Mouse (Mus musculus): ENCODE data around the gene Tmem63b. TPM values are rescaled to one million over a fixed set of nuclear protein-coding genes. Genes with fewer than 3 reads are reported as not detected.
A peak's percentile ranks its signal among the peaks of the same experiment; 100 is the strongest.

Tmem63b gene
- total RNA-seq (2017): 21.2 and 22.0 TPM in 2 replicates

DNA sequence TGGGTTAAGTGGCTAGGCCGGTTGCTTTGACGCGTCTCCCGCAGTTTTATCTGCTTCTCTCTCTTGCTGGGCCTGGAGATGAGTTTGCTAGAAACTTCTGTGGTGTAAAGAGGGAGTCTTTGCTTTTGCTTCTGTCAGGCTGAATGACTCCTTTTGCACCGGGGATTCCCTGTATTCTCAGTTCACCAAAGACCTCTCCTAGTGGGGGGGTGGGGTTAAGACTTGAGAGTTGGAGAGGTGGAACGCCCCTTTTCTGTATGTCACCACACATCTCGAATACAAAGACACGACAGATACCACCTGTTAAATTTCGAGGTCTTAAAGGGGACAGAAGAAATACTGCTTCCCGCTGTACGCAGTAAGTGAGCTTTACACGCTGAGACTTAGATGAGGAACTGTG lies at the start of gene Tmem63b:
TSS of gene Tmem63b (minus strand) at position 190 of the 400 bp plus-strand sequence.
- ATAC-seq (ENCODE audit: extremely low read depth, insufficient number of reproducible peaks, low FRiP score, poor library complexity, severe bottlenecking): no peak

DNA sequence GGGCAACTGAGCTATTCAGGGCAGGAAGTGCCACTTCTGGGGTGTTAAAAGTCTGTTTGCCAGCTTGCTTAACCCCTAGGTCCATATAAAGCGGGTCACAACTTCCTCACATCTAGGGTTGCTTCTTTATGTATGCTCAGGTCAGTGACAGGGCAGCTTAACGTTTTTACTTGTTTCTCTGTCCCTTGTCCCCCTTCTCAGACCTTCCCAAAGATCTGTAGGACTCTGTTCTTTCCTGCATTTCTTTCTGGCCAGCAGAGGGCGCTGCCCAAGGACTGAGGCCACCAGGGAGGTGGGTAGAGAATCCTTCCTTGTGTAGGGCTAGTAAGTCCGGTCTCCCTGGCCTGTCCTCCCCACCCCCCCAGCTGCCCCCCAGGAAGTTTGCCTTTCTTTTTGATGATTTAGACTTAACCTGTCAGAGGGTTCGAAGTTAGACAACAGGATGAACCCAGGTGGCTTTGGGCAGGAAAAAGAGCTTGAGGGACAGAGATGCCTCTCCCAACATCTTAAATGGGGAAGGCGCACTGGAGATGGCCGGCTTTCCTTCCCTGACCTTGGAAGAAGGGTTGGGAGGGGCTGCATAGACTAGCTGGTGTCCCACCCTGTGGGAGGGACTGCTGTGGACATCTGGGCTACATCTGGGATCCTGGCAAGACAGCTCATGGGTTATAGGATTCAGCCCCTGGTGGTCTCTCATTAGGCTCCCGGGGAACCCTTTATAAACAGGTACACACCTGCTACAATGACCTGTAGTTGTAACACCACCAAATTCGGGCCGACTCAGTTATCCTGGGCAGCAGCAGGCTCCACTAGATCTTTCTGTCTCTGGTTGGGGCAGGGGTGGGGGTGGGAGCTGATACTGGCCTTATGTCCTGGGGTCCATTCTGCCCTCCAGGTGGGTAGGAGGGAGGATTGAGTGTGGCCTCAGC lies 48.9 kb upstream of the Tmem63b start:
- ATAC-seq (ENCODE audit: extremely low read depth, insufficient number of reproducible peaks, low FRiP score, poor library complexity, severe bottlenecking): peak; percentile 39; the same call in 1 of the 2 replicates

DNA sequence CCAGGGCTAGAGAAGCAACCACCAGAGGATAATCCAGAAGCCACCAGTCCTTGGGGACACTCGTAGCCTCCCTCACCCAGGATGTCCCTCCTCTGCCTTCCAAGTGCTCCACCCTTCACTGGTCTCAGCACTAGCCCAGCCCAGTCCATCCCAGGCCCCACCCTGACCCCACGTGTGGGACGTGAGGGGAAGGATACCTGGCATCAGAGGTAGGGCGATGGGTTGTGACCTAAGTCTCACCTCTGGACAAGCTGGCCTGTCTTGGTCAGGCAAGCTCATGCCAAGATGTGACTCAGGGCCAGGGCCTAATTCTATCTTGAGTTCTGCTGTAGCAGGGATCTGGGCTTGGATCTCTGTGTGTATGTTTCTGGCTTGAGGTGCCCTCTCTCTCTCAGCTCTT lies 48.2 kb upstream of the Tmem63b start:
- ATAC-seq (ENCODE audit: extremely low read depth, insufficient number of reproducible peaks, low FRiP score, poor library complexity, severe bottlenecking): no peak

DNA sequence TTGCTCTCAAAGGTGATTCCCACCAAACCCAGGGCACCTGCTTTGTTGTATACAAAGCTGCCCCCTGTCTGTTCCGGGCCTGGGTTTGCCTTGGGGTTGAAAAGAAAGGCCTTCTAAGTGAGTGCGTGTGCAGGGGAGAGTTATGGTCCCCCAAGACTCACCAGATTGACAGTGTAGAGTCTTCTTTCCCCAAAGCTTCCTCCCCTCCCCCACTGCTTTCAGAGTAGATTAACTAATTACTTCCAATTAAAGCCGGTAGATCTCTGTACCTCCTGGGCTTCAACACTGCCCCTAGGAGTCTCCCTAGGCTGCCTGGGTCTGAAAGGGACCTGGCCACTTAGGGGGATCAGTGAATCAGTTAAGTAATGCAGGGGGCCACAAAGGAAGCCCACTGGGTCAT lies 47.6 kb upstream of the Tmem63b start:
- ATAC-seq (ENCODE audit: extremely low read depth, insufficient number of reproducible peaks, low FRiP score, poor library complexity, severe bottlenecking): no peak

DNA sequence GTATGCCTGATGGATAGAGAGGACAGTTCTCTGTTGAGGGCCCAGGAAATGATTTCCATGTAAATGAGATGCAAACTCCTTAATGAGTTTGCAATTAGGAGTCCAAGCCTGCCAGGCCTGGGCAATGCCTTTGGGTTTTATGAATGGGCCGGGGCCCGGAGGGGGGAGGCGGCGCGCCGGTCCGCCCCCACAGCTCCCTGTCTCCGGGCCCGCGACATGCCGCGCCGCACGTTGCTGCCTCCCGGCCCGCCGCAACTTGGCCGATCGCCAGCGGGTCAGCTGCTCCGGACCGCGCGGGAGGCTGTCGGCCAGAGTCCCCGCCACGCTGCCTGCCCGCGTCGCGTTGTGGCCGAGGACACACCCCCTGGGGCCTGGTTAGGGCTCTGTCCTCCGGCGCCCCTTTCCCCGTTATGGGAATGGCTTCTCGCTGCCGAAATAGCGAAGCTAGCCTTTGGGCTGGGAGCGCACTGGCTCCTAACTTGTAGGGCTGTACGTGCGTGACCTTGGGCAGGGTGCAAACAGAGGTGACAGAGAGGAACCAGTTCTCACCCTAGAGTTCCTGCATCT lies 47.1 kb upstream of the Tmem63b start, which contains the start of gene 1600014C23Rik:
TSS of gene 1600014C23Rik (minus strand) at position 110 of the 567 bp plus-strand sequence.
- ATAC-seq (ENCODE audit: extremely low read depth, insufficient number of reproducible peaks, low FRiP score, poor library complexity, severe bottlenecking): no peak

DNA sequence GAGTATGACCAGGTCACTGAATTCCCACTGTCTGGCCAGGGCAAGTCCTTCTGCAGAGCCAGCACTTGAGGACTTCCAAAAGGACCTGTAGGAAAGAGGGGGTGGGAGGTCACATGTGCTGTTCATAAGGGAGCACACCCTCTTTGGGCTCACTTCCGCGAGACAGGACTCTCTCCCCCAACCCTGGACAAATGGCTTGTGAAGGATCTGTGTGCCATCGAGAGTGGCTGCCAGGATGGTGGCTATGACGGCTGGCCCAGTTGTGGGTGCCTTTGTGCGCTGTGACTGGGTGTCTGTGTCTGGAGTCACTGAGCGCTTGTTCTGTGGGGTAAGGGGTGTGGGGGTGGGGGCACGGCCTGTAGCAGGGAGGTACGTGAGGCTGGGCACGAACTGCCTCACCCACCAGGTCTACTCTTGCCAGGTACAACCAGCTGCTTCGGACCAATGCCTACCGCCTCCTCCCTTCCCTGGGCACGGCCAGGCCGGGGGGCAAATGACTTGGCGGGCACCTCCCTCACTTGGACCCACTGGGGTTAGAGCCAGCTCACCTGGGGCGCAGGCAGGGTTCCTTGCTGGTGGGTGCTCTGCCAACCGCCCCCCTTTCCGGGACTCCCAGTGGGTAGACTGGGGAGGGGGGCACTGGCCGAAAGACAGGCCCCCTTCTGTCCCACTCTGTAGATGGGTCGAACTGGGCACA lies 46.5 kb upstream of the Tmem63b start:
- ATAC-seq (ENCODE audit: extremely low read depth, insufficient number of reproducible peaks, low FRiP score, poor library complexity, severe bottlenecking): no peak

DNA sequence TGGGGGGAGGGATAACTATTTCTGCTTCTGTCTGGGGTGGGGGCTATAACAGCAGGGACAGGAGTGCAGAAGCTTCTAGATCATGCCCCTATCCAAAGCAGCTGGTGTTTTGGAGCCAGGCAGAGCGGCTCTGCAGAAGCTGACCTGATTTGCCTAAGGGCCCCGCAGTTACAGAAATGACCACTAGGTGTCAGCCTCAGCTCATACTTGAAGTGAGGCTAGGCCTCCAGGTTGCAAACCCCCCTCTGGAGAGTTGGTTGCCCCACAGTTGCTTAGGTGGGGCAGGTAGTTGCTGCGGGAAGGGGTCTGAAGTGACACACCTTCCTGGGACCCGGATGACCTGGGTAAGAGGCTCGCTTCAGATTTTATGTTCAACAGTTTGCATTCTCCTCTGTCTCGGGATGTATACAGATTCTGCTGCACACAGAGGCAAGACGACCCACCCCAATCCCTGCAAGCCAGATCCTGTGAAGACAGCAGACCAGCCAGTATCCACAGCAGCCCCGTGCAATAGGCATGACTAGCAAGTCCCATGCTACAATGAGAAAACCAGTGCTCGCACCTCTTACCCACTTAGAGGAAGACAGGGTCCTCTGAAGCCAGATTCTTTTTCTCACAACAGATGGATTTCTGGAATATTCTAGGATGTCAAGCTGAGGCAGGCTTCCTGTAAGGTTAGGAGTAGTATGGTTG lies 44.6 kb upstream of the Tmem63b start:
- peak; percentile 61 for ATAC-seq (ENCODE audit: extremely low read depth, insufficient number of reproducible peaks, low FRiP score, poor library complexity, severe bottlenecking)

DNA sequence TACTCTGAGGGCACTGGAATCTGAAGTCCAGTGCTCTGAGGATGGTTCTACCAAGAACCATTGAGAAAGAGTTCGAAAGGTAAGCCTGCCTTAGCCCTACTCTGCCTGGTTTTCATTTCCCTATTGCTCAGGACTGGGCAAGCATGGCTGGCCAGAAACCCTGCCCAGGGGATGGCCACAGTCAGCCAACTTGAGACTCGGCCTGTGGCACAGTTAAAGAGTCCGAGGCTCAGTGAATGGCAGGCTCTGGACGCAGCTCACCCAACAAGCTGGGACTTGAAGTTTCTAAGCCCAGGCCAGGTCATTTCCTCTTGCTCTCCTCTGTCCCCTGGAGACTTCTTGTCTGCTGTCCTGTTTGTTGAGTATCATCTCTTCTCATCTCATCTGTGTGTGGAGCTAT lies 44.0 kb upstream of the Tmem63b start:
- no peak for ATAC-seq (ENCODE audit: extremely low read depth, insufficient number of reproducible peaks, low FRiP score, poor library complexity, severe bottlenecking)

DNA sequence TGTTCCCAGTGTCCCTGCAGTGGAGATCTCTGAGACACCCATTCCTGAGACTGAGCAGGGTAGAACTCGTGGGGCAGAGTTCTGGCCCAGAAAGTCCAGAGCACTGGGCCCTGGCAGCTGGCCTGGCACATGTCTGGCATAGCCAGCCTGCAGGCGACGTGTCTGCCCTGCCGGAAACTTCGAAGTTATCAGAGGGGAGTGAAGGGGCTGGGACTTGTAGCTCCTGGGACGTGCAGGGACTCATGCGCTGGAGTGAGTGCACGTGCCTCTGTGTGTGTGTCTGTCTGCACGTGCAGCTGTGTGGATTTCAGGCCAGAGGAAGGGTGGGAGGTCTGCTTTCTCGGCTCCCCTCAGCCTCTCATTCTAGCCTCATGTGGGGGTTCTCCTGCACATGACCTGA lies 42.7 kb upstream of the Tmem63b start:
- ATAC-seq (ENCODE audit: extremely low read depth, insufficient number of reproducible peaks, low FRiP score, poor library complexity, severe bottlenecking): no peak

DNA sequence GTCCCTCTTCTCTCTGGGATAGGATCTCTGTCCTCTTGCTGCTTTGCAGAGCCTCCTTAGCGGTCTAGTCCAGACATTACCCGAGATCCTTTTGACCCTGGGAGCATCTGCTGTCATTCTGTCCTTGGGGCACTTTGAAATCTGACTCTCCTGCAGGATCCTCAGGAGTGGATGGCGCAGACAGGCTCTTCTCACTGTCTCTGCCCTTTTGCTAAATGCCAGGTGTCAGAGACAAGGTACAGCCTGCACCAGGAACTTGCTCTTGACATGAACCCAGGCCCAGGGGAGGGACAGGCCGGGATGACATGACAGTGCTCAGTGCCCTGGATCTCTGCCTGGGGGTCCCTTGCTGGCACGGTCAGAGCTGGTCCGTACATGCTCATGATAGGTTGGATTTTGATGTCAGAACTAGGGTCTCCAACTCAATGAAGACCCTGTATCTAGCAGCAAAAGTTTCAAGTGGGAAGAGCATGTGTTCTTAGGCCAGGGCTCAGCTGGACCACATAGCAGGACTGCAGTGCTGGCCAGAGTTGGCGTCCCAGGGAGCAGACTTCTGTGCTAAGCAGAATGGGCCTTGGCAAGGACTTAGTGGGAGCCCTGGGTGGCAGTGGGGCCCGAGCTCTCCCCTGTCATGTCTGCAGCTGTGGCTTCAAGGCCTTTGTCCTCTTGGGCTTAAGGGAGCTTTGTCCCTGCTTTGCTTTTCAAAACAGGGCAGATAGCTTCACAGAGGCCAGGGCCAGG lies 41.4 kb upstream of the Tmem63b start:
- no peak for ATAC-seq (ENCODE audit: extremely low read depth, insufficient number of reproducible peaks, low FRiP score, poor library complexity, severe bottlenecking)

DNA sequence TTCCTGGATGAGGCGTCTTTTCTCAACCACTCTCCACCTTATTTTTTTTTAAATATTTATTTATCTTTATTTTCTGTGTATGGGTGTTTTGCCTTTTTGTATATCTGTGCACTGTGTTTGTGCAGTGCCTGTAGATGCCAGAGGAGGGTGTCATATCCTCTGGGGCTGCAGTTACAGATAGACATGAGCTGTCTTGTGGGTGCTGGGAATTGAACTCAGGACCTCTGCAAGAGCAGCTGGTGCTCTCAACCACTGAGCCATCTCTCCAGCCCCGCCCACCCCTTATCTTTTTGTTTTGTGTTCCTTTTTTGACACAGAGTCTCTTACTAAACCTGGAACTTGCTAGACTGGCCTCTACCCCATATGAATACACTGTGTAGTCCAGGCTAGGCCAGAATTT lies 40.8 kb upstream of the Tmem63b start:
- no peak for ATAC-seq (ENCODE audit: extremely low read depth, insufficient number of reproducible peaks, low FRiP score, poor library complexity, severe bottlenecking)

DNA sequence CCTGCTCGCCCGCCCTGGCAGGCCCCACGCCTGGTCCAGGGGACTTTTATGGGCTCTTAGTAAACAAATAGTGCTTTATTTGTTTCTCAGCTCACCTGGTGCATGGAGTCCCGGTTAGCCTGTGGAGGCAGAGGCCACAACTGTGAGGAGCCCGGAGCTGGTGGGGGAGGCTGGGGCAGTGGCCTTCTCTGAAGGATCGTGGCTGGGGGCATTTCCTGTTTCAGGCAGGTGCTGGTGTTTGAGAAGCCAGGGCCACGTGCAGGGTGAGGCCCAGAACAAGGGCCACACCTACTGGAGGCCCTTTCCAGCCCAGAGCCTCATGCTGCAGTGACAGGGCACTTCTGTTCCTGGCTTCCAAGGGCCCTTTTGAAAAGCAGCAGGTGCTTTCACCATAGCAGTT lies 39.5 kb upstream of the Tmem63b start:
- ATAC-seq (ENCODE audit: extremely low read depth, insufficient number of reproducible peaks, low FRiP score, poor library complexity, severe bottlenecking): no peak

DNA sequence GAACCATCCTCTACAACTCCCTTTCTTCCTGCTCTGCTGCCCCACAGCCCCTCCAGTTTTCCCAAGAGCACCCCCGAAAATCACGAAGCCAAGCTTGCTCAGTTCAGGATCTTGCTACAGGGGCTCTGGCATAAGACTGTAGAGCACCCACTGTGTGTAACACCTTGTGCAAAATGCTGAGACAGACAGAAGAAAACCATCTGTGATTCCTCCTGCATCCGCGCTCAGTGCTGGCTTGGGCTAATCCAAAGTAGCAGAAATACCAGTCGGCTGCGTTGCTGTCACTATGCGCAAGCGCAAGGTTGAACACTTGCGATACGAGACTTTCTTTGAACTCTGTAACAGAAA lies 37.8 kb upstream of the Tmem63b start:
- ATAC-seq (ENCODE audit: extremely low read depth, insufficient number of reproducible peaks, low FRiP score, poor library complexity, severe bottlenecking): no peak

DNA sequence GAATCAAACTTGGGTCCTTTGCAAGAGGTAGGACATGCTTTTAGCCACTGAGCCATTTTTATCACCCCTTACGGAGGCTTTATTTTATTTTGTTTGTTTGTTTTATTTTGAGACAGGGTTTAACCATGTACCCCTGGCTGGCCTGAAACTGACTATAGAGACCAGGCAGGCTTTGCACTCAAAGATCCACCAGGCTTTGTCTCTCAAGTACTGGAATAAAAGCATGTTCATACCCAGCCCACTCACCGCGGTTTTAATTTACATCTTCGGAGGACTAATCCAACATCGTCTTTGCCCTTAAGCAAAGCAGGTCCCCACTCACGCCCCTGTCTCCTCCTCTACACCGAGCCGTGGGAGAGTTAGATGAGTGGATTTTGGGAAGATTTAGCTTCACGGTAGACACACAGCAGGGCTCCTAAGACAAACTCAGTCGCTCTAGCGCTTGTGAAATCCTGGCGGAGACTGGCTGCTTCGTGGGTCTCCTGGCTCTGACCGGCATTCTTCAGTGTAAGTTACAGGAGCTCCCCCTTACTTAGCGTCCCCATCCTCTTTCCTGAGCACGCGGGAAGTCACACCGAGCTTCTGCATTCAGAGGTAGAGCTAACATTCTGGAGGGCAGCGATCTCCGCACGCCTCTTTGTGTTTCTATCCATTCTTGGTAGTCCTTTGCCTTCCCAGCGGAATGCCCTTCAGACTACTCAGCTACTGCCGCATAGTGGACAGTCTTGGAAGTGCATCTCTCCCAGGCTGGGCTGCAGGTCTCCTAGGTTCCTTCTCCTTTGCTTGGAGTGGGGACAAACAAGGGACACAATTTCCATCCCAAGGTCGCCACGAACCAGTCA lies 37.2 kb upstream of the Tmem63b start:
- peak; percentile 67; the same call in 1 of the 2 replicates for ATAC-seq (ENCODE audit: extremely low read depth, insufficient number of reproducible peaks, low FRiP score, poor library complexity, severe bottlenecking)

DNA sequence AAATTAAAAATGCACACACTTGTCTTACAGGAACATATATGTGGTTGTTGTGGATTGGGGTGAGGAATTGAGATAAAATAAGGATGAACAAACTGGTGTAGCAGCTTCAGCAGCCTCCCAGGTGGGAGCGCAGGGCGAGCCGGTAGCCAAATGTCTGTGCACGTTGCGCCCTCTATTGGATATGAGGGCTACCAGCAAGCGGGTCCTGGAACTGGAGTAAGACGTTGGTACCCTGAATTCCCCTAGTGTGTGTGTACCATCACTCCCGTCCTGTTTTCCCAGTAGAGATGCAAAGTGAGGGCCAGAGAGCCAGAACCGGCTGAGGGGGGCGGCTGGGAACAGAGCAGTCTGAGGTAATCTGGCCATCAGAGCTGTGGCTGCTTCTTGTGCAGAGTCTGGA lies 31.6 kb upstream of the Tmem63b start:
- peak; percentile 64 for ATAC-seq (ENCODE audit: extremely low read depth, insufficient number of reproducible peaks, low FRiP score, poor library complexity, severe bottlenecking)

DNA sequence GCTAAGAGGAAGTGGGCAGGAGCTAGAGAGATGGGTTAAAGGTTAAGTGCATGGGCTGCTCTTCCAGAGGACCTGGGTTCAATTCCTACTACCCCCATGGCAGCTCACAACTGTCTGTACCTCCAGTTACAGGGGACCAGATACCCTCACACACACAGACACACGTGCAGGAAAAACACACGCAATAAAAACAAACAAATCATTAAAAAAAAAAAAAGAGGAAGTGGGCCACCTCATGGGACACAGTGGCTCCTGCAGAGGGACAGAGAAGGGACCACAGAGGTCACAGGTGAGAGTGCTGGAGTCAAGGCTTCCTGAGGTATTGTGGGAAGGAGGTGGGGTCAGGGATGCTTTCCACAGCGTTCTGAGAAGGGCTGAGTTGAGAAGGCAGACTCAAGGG lies 24.8 kb upstream of the Tmem63b start:
- ATAC-seq (ENCODE audit: extremely low read depth, insufficient number of reproducible peaks, low FRiP score, poor library complexity, severe bottlenecking): no peak

DNA sequence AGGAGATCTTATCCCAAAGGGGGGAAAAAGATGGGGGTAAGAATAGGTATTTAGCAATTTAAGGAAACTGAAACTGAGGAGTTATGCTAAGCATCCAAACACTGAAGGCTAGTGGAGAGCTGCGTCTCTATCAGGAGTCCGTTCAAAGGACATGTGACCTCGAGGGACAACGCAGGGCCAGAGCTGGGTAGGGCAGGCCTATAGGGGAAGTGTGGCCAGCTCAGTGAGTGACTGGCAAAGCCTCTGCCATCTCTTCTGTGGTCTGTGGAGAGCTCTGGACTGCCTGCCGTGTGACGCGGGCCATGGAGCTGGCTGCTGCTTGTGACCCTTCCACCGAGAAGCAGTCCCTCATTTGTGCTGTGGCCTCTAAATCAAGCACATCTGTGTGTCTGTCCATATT lies 23.7 kb upstream of the Tmem63b start:
- no peak for ATAC-seq (ENCODE audit: extremely low read depth, insufficient number of reproducible peaks, low FRiP score, poor library complexity, severe bottlenecking)

DNA sequence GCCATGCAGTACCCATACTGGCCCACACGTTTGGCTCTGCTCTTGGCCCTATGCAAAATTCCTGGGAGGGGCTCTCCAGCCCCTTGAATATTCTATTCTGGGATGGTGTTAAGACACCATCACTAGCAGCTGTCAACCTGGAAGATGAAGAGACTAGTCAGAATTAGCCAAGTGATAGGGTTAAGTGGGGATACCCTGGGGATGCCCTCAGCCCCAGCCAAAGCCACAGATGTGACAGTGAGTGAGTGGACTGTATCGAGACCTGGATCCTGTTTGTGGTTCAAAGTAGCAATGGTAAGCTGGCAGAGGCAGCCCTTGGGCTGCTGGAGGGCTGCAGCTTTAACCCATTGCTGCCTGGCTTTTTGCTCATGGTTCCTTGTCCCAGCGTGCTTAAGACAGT lies 23.1 kb upstream of the Tmem63b start:
- no peak for ATAC-seq (ENCODE audit: extremely low read depth, insufficient number of reproducible peaks, low FRiP score, poor library complexity, severe bottlenecking)

Data from neutrophil, adult 5-6 weeks (primary cell).